Mouse (Mus musculus): ENCODE data around the gene Tctn1.

GRCm38 (mm10) chr5:122221085-122221484 lies 43.2 kb downstream of the Tctn1 start:
- no peak for TF ChIP-seq POLR2A (IDR thresholded peaks at IDR 0.05; ENCODE audit: extremely low read depth, insufficient read depth, low read length)
- no peak for TF ChIP-seq CTCF (IDR thresholded peaks at IDR 0.05; ENCODE audit: low read depth, low read length)

Measured in liver, adult 2 months (tissue).